Mouse (Mus musculus): ENCODE data around the gene Eno3.

Eno3 gene

GRCm38 (mm10) chr11:70656964-70657363 lies at the start of gene Eno3:
TSS of gene Eno3 (plus strand) at chr11:70657202.
- DNase-seq (ENCODE audit: low spot score in 2 of 2): no peak

DNA sequence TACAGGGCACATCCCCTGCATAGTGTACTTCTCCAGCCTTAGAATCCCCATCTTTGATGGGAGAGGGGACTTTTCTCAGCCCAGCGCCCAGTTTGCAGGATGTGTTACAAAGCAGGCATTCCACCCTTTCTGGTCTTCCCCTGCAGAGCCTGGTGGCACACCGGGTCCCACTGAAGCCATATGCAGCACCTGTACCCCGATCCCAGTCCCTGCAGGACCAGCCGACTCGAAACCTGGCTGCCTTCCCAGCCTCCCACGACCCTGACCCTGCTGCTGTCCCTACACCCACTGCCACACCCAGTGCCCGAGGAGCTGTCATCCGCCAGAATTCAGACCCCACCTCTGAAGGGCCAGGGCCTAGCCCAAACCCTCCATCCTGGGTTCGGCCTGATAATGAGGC lies 49.4 kb upstream of the Eno3 start:
- DNase-seq (ENCODE audit: low spot score in 2 of 2): no peak

GRCm38 (mm10) chr11:70608381-70609066 lies 48.5 kb upstream of the Eno3 start:
- no peak for DNase-seq (ENCODE audit: low spot score in 2 of 2)

- no peak for DNase-seq (ENCODE audit: low spot score in 2 of 2)
Measured at GRCm38 (mm10) chr11:70610752-70611151, 46.2 kb upstream of the Eno3 start.

GRCm38 (mm10) chr11:70612505-70612904 lies 44.5 kb upstream of the Eno3 start:
- no peak for DNase-seq (ENCODE audit: low spot score in 2 of 2)

- DNase-seq (ENCODE audit: low spot score in 2 of 2): peak in 1 of 2 experiments; percentile 23
Measured at GRCm38 (mm10) chr11:70615074-70615473, 41.9 kb upstream of the Eno3 start.

DNA sequence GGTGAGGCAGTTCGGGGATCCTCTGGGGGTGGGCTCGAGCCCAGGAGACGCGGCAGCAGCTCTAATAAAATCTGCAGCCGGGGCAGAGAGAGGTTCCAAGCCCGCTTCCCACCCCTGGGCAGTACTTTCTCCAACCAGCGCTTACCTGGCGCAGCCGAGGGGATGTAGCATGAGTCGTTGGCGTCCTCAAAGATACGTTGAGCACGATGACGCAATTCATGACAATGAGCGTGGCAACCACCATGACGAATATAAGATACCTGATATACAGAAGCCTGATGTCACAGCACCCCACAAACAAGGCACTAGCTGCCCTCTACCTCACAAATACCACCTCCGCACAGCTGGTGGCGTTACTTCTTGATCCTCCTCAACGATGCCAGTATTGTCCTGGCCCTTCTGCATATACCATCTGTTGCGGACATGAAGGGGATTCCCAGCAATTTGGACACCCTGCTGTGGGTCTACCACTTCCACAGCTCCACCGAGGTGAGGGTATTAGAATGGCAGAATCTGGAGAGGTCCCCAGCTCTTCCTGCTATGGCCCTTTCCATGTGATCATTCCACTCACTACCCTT lies 41.4 kb upstream of the Eno3 start, which contains the start of gene 4930544D05Rik:
Gene 4930544D05Rik (plus strand): TSS at position 333 of the 578 bp plus-strand sequence.
- DNase-seq (ENCODE audit: low spot score in 2 of 2): peak in 1 of 2 experiments; percentile 17

GRCm38 (mm10) chr11:70619101-70619500 lies 37.9 kb upstream of the Eno3 start, which contains the start of gene Chrne:
TSS of gene Chrne (minus strand) at chr11:70619216.
- DNase-seq (ENCODE audit: low spot score in 2 of 2): no peak

DNA sequence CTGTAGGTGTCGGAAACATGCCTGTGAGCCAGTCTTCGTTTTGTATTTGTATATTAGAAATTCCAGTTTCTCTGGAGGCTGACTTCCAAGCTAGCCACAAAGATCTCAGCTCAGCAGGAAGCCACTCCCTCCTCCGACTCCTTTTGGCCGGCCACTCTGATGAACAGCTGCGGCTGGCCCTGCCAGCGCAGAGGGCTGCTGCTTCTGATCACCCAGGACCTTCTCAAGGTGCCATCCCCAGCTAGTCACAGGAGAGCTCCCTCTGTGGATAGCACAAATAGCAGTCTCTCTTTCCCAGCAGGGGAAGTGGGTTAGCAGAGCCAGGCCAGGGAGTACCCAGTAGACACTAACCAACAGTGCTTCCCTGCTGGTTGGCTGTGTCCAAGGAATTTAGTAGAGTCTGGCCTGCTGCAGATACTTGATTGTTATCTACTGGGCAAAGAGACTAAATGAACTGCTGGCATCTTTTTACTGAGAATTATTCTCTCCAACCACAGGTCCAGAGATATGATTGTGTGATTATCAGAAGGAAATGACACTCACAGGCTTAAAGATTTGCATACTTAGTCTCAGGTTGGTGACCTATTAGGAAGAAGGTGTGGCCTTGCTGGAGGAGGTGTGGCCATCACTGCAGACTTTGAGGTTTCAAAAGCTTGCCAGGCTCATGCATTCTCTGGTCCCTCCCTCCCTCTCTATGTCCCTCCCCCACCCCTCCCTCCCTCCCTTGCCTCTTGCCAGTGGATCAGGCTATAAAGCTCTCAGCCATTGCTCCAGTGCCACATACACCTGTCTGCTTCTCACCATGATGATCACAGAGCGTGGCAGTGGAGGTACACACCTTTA lies 34.8 kb upstream of the Eno3 start:
- DNase-seq (ENCODE audit: low spot score in 2 of 2): no peak

DNA sequence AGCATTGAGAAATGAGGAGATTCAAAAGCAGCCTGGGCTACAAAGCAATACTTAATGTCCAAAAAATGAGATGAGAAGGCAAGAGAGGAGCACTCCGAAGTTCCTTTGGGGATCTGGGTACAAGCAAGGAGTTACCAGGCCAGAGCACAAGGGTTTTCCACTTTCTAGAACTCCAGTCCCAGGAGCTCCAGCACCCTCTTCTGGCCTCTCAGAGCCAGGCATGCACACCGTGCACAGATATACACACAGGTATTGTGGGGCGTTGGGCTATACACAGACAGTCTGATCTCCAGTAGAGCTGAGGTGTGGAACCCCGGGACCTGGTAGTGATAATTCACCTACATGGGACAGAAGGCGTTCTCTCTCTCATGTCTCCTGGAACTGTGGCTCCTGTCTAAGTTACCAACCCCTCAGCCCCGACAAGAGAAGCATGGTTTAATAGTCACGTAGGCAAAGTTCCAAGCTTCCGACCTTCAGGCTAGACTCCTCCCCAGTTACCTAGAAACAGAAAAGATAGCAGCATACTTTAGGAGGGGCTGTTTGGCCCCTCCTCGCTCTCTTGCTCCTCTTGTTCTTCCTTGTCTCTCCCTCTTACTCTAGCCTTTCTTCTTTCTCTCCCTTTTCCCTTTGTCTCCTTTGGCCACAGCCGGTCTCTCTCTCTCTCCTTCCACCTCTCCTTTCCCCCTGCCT lies 33.8 kb upstream of the Eno3 start:
- no peak for DNase-seq (ENCODE audit: low spot score in 2 of 2)

- peak in 1 of 2 experiments; percentile 41 for DNase-seq (ENCODE audit: low spot score in 2 of 2)
Measured at GRCm38 (mm10) chr11:70625473-70625872, 31.5 kb upstream of the Eno3 start.

- no peak for DNase-seq (ENCODE audit: low spot score in 2 of 2)
Measured at GRCm38 (mm10) chr11:70626877-70627276, 30.1 kb upstream of the Eno3 start.

- DNase-seq (ENCODE audit: low spot score in 2 of 2): no peak
Measured at GRCm38 (mm10) chr11:70628431-70628830, 28.6 kb upstream of the Eno3 start.

GRCm38 (mm10) chr11:70629557-70629956 lies 27.4 kb upstream of the Eno3 start:
- no peak for DNase-seq (ENCODE audit: low spot score in 2 of 2)

- DNase-seq (ENCODE audit: low spot score in 2 of 2): no peak
Measured at GRCm38 (mm10) chr11:70630129-70630528, 26.9 kb upstream of the Eno3 start.

GRCm38 (mm10) chr11:70635601-70636000 lies 21.4 kb upstream of the Eno3 start:
- no peak for DNase-seq (ENCODE audit: low spot score in 2 of 2)

DNA sequence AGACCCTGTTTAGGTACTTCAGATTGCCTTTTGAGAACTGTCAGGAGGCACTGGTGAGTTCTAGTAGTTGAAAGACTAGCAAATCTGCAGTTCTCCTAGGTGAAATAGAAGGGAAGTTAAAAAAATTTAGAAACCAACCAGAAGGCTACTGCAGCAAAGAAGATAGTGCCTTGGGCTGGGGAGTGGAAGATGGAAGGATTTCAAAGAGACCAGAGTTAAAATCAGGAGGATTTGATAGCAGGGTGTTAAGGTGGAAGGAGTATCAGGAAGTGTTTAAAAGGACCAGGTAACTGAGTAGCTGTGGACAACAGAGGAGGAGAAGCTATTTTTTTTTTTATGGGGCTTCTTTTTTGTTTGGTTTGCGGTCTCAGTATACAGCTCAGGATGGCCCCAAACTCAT lies 19.2 kb upstream of the Eno3 start:
- DNase-seq (ENCODE audit: low spot score in 2 of 2): no peak

DNA sequence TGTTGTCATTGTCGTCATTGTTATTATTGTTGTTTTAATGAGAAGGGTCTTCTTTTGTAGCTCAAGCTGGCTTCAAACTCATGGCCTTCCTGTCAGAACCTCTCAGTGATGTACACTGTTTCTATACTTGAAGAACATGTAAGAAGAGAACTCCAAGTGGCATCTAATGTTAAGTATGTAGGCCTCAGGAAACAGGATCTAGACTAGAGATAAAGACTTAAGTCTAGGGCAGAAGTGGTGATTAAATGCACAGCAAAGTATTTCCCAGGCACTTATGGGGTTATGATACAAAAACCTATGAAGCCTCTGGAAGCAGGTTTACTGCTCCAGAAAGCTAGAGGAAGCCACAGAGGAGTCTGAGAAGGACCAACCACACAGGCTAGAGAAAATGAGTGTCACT lies 18.7 kb upstream of the Eno3 start:
- DNase-seq (ENCODE audit: low spot score in 2 of 2): no peak

DNA sequence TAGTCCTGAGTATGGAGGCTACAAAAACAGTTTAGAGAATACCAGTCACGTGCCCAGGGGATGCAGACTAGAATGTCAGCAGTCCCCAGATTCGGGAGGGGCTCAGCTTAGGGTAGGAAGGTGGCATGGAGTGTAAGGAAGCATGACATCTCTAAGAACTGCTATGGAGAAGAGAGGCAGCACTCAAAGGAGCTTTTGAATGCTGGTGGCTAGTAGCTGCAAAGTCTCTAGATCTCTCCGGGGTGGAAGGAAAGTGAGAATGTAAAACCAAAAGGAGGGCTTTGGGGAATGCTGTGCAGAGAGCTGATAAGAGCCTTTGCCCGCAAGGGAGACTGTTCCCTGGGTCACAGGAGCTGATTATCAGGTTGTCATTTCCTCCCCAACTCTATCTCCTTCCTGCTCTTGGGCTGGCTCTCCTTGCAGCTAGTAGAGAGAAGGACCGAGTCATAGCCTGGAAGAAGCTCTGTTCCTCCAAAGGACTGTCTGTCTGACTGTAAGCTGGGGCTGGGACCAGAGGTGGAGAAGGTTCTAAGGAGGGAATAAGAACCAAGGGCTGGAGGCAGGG lies 18.2 kb upstream of the Eno3 start, which contains the start of gene Gp1ba:
Gene Gp1ba (plus strand): TSS at position 409 of the 565 bp plus-strand sequence.
- DNase-seq (ENCODE audit: low spot score in 2 of 2): no peak

GRCm38 (mm10) chr11:70639976-70640375 lies 17.0 kb upstream of the Eno3 start:
- no peak for DNase-seq (ENCODE audit: low spot score in 2 of 2)

DNA sequence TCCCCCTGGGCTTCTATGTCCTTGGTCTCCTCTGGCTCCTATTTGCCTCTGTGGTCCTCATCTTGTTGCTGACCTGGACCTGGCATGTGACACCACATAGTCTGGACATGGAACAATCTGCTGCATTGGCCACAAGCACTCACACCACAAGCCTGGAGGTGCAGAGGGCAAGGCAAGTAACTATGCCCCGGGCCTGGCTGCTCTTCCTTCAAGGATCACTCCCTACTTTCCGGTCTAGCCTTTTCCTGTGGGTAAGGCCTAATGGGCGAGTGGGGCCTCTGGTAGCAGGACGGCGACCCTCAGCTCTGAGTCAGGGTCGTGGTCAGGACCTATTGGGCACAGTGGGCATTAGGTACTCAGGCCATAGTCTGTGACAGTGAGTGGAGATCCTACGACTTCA lies 15.8 kb upstream of the Eno3 start:
- no peak for DNase-seq (ENCODE audit: low spot score in 2 of 2)

- no peak for DNase-seq (ENCODE audit: low spot score in 2 of 2)
Measured at GRCm38 (mm10) chr11:70643051-70643450, 14.0 kb upstream of the Eno3 start.

Data from right cerebral cortex, adult 2 months (tissue).